Mouse (Mus musculus): ENCODE data around the gene Hist4h4. TPM values are rescaled to one million over a fixed set of nuclear protein-coding genes. Genes with fewer than 3 reads are reported as not detected.

Gene Hist4h4
- polyA plus RNA-seq, 1 experiment from 2014 or later, result 1.6 TPM

- no peak overlapping the region for H3K4me3 ChIP-seq (ENCODE audit: low read depth, low read length)
- H3K27me3 ChIP-seq (replicated peaks; ENCODE audit: insufficient read depth, low read length), result no peaks in the 10 kb centered on the region
- no peak for ATAC-seq
- no peak for TF ChIP-seq EP300 (IDR thresholded peaks at IDR 0.05)
- no peak for TF ChIP-seq CTCF (IDR thresholded peaks at IDR 0.05)
- H3K36me3 ChIP-seq (ENCODE audit: insufficient read depth, low read length), result no peaks in the 10 kb centered on the region
- whole genome bisulfite sequencing, result 74% methylated on average over 12 of the region's 12 CpGs
- H3K4me2 ChIP-seq (replicated peaks; ENCODE audit: low read depth, low read length), result no peak overlapping the region
- no peak overlapping the region for H3K27ac ChIP-seq (ENCODE audit: low read length)
- H3K9ac ChIP-seq (replicated peaks; ENCODE audit: low read depth), result no peak overlapping the region
- no peaks in the 10 kb centered on the region for H3K9me3 ChIP-seq (ENCODE audit: low read length)
- H3K4me1 ChIP-seq (ENCODE audit: insufficient read depth, low read depth, low read length), result no peaks in the 10 kb centered on the region
- no peak for DNase-seq (ENCODE audit: low spot score)
Observed at GRCm38 (mm10) chr6:136782146-136782545, 22.1 kb downstream of the Hist4h4 start.

GRCm38 (mm10) chr6:136781377-136781986 is 22.7 kb downstream of the Hist4h4 start, which contains the start of gene Gucy2c:
TSS of gene Gucy2c (minus strand) at chr6:136781765.
- DNase-seq (ENCODE audit: low spot score) (no peak), ATAC-seq (no peak)
- Histone ChIP-seq H3K9me3 (ENCODE audit: low read length) (no peaks in the 10 kb centered on the region), H3K9ac (replicated peaks; ENCODE audit: low read depth) (no peak within 1 kb of the TSS), H3K36me3 (ENCODE audit: insufficient read depth, low read length) (no peaks in the 10 kb centered on the region), H3K4me3 (ENCODE audit: low read depth, low read length) (no peak within 1 kb of the TSS), H3K4me1 (ENCODE audit: insufficient read depth, low read depth, low read length) (no peaks in the 10 kb centered on the region), H3K27ac (ENCODE audit: low read length) (no peak within 1 kb of the TSS), H3K27me3 (replicated peaks; ENCODE audit: insufficient read depth, low read length) (no peaks in the 10 kb centered on the region), H3K4me2 (replicated peaks; ENCODE audit: low read depth, low read length) (no peak within 1 kb of the TSS)
- 78% methylated on average over 20 of the region's 20 CpGs for WGBS
- TF ChIP-seq EP300 (IDR thresholded peaks at IDR 0.05) (no peak), CTCF (IDR thresholded peaks at IDR 0.05) (no peak)

- Histone ChIP-seq H3K4me3 (ENCODE audit: low read depth, low read length) (no peak overlapping the region), H3K9ac (replicated peaks; ENCODE audit: low read depth) (no peak overlapping the region), H3K4me2 (replicated peaks; ENCODE audit: low read depth, low read length) (no peak overlapping the region), H3K27me3 (replicated peaks; ENCODE audit: insufficient read depth, low read length) (no peaks in the 10 kb centered on the region), H3K36me3 (ENCODE audit: insufficient read depth, low read length) (no peaks in the 10 kb centered on the region), H3K4me1 (ENCODE audit: insufficient read depth, low read depth, low read length) (no peaks in the 10 kb centered on the region), H3K27ac (ENCODE audit: low read length) (no peak overlapping the region), H3K9me3 (ENCODE audit: low read length) (no peaks in the 10 kb centered on the region)
- ATAC-seq, result no peak
- 74% methylated on average over 1 of the region's 1 CpGs for whole genome bisulfite sequencing
- no peak for DNase-seq (ENCODE audit: low spot score)
- no peak for TF ChIP-seq CTCF (IDR thresholded peaks at IDR 0.05)
- TF ChIP-seq EP300 (IDR thresholded peaks at IDR 0.05), result no peak
Observed at GRCm38 (mm10) chr6:136776392-136776791, 27.8 kb downstream of the Hist4h4 start.

GRCm38 (mm10) chr6:136769859-136770258 is 34.4 kb downstream of the Hist4h4 start:
- no peak overlapping the region for H3K4me2 ChIP-seq (replicated peaks; ENCODE audit: low read depth, low read length)
- DNase-seq (ENCODE audit: low spot score) (peak; percentile 29), ATAC-seq (peak; percentile 41; the same call in 1 of the 2 replicates)
- no peak for TF ChIP-seq CTCF (IDR thresholded peaks at IDR 0.05)
- no peak for TF ChIP-seq EP300 (IDR thresholded peaks at IDR 0.05)
- H3K9ac ChIP-seq (replicated peaks; ENCODE audit: low read depth), result no peak overlapping the region
- no peaks in the 10 kb centered on the region for H3K36me3 ChIP-seq (ENCODE audit: insufficient read depth, low read length)
- WGBS, result 46% methylated on average over 7 of the region's 7 CpGs
- no peaks in the 10 kb centered on the region for H3K9me3 ChIP-seq (ENCODE audit: low read length)
- H3K4me3 ChIP-seq (ENCODE audit: low read depth, low read length), result no peak overlapping the region
- peak overlapping the region; percentile 32; the same call in 1 of the 2 replicates for H3K27ac ChIP-seq (ENCODE audit: low read length)
- no peaks in the 10 kb centered on the region for H3K4me1 ChIP-seq (ENCODE audit: insufficient read depth, low read depth, low read length)
- H3K27me3 ChIP-seq (replicated peaks; ENCODE audit: insufficient read depth, low read length), result no peaks in the 10 kb centered on the region

GRCm38 (mm10) chr6:136769143-136769542 is 35.1 kb downstream of the Hist4h4 start:
- Histone ChIP-seq H3K4me2 (replicated peaks; ENCODE audit: low read depth, low read length) (no peak overlapping the region), H3K4me1 (ENCODE audit: insufficient read depth, low read depth, low read length) (peaks cover 4% of the 10 kb centered on the region; the same call in 1 of the 2 replicates), H3K36me3 (ENCODE audit: insufficient read depth, low read length) (no peaks in the 10 kb centered on the region), H3K27ac (ENCODE audit: low read length) (peak overlapping the region; percentile 32), H3K9ac (replicated peaks; ENCODE audit: low read depth) (no peak overlapping the region), H3K4me3 (ENCODE audit: low read depth, low read length) (no peak overlapping the region), H3K27me3 (replicated peaks; ENCODE audit: insufficient read depth, low read length) (no peaks in the 10 kb centered on the region), H3K9me3 (ENCODE audit: low read length) (no peaks in the 10 kb centered on the region)
- DNase-seq (ENCODE audit: low spot score) (peak; percentile 50), ATAC-seq (peak; percentile 53)
- TF ChIP-seq EP300 (IDR thresholded peaks at IDR 0.05), result no peak
- TF ChIP-seq CTCF (IDR thresholded peaks at IDR 0.05), result no peak
- 52% methylated on average over 8 of the region's 8 CpGs for WGBS

GRCm38 (mm10) chr6:136763912-136764311 is 40.3 kb downstream of the Hist4h4 start:
- H3K27me3 ChIP-seq (replicated peaks; ENCODE audit: insufficient read depth, low read length), result no peaks in the 10 kb centered on the region
- H3K27ac ChIP-seq (ENCODE audit: low read length), result no peak overlapping the region; the same call in 1 of the 2 replicates
- WGBS, result 0% methylated on average over 1 of the region's 1 CpGs
- H3K36me3 ChIP-seq (ENCODE audit: insufficient read depth, low read length), result no peaks in the 10 kb centered on the region
- ATAC-seq (peak; percentile 92), DNase-seq (ENCODE audit: low spot score) (peak; percentile 81)
- TF ChIP-seq EP300 (IDR thresholded peaks at IDR 0.05) (no peak), CTCF (IDR thresholded peaks at IDR 0.05) (no peak)
- H3K4me3 ChIP-seq (ENCODE audit: low read depth, low read length), result no peak overlapping the region
- H3K9ac ChIP-seq (replicated peaks; ENCODE audit: low read depth), result no peak overlapping the region
- H3K9me3 ChIP-seq (ENCODE audit: low read length), result no peaks in the 10 kb centered on the region
- H3K4me1 ChIP-seq (ENCODE audit: insufficient read depth, low read depth, low read length), result peaks cover 6% of the 10 kb centered on the region; the same call in 1 of the 2 replicates
- H3K4me2 ChIP-seq (replicated peaks; ENCODE audit: low read depth, low read length), result no peak overlapping the region

Small RNAs within 50 kb of the gene (microRNA-seq; reads per million reads assigned to microRNA genes)
- not detected for gene Gm44364

Other genes starting within 250 kb of the Hist4h4 start
- 6.0 and 7.2 TPM in 2 replicates for gene Plbd1, start 142.5 kb downstream of the Hist4h4 start, polyA plus RNA-seq (2015; fragmentation: Nextera tagmentation; extraction: Ambion mirVana)
- gene Gucy2c, start 22.6 kb downstream of the Hist4h4 start, polyA plus RNA-seq (2015; fragmentation: Nextera tagmentation; extraction: Ambion mirVana), result 0.11 TPM in 1 of 2 replicates, not detected in the other
- 424 and 464 TPM in 2 replicates for gene H2afj, start 3.8 kb upstream of the Hist4h4 start, polyA plus RNA-seq (2015; fragmentation: Nextera tagmentation; extraction: Ambion mirVana)
- gene BC049715, start 23.2 kb upstream of the Hist4h4 start, polyA plus RNA-seq (2015; fragmentation: Nextera tagmentation; extraction: Ambion mirVana), result 1.8 and 2.2 TPM in 2 replicates
- 44.4 and 46.1 TPM in 2 replicates for gene Wbp11, start 23.8 kb upstream of the Hist4h4 start, polyA plus RNA-seq (2015; fragmentation: Nextera tagmentation; extraction: Ambion mirVana)
- 2.3 and 3.4 TPM in 2 replicates for gene Smco3, start 31.0 kb upstream of the Hist4h4 start, polyA plus RNA-seq (2015; fragmentation: Nextera tagmentation; extraction: Ambion mirVana)
- gene Art4, start 53.3 kb upstream of the Hist4h4 start, polyA plus RNA-seq (2015; fragmentation: Nextera tagmentation; extraction: Ambion mirVana), result 7.5 and 7.9 TPM in 2 replicates
- 1,533 and 1,851 TPM in 2 replicates for gene Mgp, start 71.4 kb upstream of the Hist4h4 start, polyA plus RNA-seq (2015; fragmentation: Nextera tagmentation; extraction: Ambion mirVana)
- gene Erp27, start 117.8 kb upstream of the Hist4h4 start, polyA plus RNA-seq (2015; fragmentation: Nextera tagmentation; extraction: Ambion mirVana), result 0.61 and 0.74 TPM in 2 replicates
- 0.27 and 0.60 TPM in 2 replicates for gene Pde6h, start 119.4 kb upstream of the Hist4h4 start, polyA plus RNA-seq (2015; fragmentation: Nextera tagmentation; extraction: Ambion mirVana)
- 68.4 and 70.8 TPM in 2 replicates for gene Arhgdib, start 137.5 kb upstream of the Hist4h4 start, polyA plus RNA-seq (2015; fragmentation: Nextera tagmentation; extraction: Ambion mirVana)

Data from lung, postnatal 0 days (tissue).